Mouse (Mus musculus) intestine, postnatal 0 days (tissue): ENCODE results near the gene E030025P04Rik. TPM values are rescaled to one million over a fixed set of nuclear protein-coding genes. Genes with fewer than 3 reads are reported as not detected.

Experiments
- ATAC-seq: fragments of 200-750 bp; cut with Nextera tagmentation; 2 replicates; pipeline ENCODE4 v1.8.0; 2017; ENCODE audit warnings: mild to moderate bottlenecking, moderate TSS enrichment, moderate library complexity
- H3K27ac ChIP-seq: fragments of 300-500 bp; sonication (generic); 2 replicates; pipeline ENCODE4 v1.5.1; 2014; ENCODE audit warnings: mild to moderate bottlenecking, low read depth, low read length, moderate library complexity
- H3K27me3 ChIP-seq: fragments of 300-500 bp; sonication (generic); replicated peaks from 2 replicates; pipeline ENCODE4 v1.6.1; 2014; ENCODE audit warnings: low read length, mixed read lengths; ENCODE audit not compliant: control insufficient read depth, insufficient read depth
- H3K36me3 ChIP-seq: fragments of 300-500 bp; sonication (generic); 2 replicates; pipeline ENCODE4 v1.6.1; 2014; ENCODE audit warnings: mild to moderate bottlenecking, moderate library complexity; ENCODE audit not compliant: control insufficient read depth, insufficient read depth
- H3K4me1 ChIP-seq: fragments of 300-500 bp; sonication (generic); replicated peaks from 2 replicates; pipeline ENCODE4 v1.6.1; 2014; ENCODE audit warnings: antibody characterized with exemption, low read length, mixed read lengths; ENCODE audit not compliant: control insufficient read depth, insufficient read depth
- H3K4me2 ChIP-seq: fragments of 300-500 bp; sonication (generic); replicated peaks from 2 replicates; pipeline ENCODE4 v1.6.1; 2014; ENCODE audit warnings: low read depth, mild to moderate bottlenecking, moderate library complexity
- H3K4me3 ChIP-seq: fragments of 300-500 bp; sonication (generic); 2 replicates; pipeline ENCODE4 v1.5.1; 2014; ENCODE audit warnings: low read depth, low read length
- H3K9ac ChIP-seq: fragments of 300-500 bp; sonication (generic); 2 replicates; pipeline ENCODE4 v1.6.1; 2014; ENCODE audit warnings: mild to moderate bottlenecking, low read depth, low read length
- H3K9me3 ChIP-seq: fragments of 300-500 bp; sonication (generic); 2 replicates; pipeline ENCODE4 v1.6.1; 2016; ENCODE audit warnings: mixed run types; ENCODE audit not compliant: control insufficient read depth
- CTCF ChIP-seq: sonication (generic); IDR thresholded peaks from 2 replicates; pipeline ENCODE4 v1.5.1; 2016; ENCODE audit warnings: low read depth, mild to moderate bottlenecking, control low read depth, antibody characterized with exemption, moderate library complexity
- WGBS: fragments of 180-500 bp; shearing (Covaris S2); extraction: QIAGEN DNeasy Blood & Tissue Kit; methylation state at CpG from one replicate; pipeline ENCODE4 v1.1.7; 2014; 5-methylcytosine and 5-hydroxymethylcytosine counted together
- polyA plus RNA-seq: library from polyadenylated mRNA; unstranded; fragments of >200 nt; fragmentation: Nextera tagmentation; extraction: Ambion mirVana; gene quantifications from 2 replicates; pipeline ENCODE4 v1.2.1, GENCODE M21; 2015

The E030025P04Rik gene
- not detected in 2 replicates for polyA plus RNA-seq

- Histone ChIP-seq H3K4me3 (no peak within 1 kb of the TSS), H3K36me3 (no peaks in the 10 kb centered on the region), H3K4me2 (no peak within 1 kb of the TSS), H3K27ac (no peak within 1 kb of the TSS), H3K9me3 (no peaks in the 10 kb centered on the region), H3K27me3 (no peaks in the 10 kb centered on the region), H3K9ac (no peak within 1 kb of the TSS), H3K4me1 (peaks cover 13% of the 10 kb centered on the region; the same call in 1 of the 2 replicates)
- WGBS: 22% methylated on average over 4 of the region's 4 CpGs
- TF ChIP-seq CTCF: no peak
- no peak for ATAC-seq
These were observed at the start of gene E030025P04Rik for GRCm38 (mm10) chr11:109144236-109144635. TSS of gene E030025P04Rik (minus strand) at chr11:109144369.

DNA sequence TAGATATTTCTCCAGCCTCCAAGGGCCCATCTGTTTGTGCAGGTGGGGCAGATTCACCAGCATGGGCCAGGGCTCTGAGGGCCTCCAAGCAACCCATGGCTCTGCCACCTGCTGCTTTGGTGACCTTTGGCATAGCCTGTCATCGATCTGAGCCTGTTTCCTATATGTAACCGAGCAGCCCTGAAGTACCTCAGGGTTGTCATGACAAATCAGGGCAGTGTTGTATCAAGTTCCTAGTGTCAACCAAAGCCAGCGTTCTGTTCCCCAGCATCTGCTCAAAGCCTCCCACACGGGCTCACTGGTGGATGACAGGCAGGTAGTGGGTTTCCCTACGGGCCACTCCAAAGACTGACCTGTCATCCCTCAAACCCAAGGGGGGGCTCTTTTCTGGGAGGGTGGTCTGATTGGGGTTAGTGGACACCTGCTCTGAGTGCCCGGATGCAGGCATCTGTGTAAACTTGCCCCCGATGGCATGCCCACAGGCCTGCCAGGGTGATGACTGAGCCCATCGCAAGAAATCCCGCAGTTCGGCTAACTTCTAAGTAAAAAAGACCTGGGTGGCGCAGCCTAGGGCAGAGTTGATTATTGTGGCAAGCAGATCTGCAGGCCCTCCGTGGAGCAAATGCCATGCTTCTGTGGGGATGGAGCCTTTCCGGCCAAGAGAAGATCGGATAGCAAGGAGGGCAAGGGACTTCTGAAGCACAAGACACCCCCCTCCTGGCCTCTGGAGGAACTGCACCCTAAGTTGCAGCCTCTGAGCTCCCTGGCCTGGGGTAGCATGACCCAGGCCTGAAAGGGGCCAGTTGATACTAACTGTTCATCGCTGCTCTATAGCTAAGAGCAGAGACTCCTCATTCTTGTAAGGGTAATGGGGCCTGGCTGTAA is 48.7 kb upstream of the E030025P04Rik start:
- WGBS: 50% methylated on average over 15 of the region's 15 CpGs
- peak; percentile 96 for TF ChIP-seq CTCF
- peak; percentile 56 for ATAC-seq
- Histone ChIP-seq H3K27ac (no peak overlapping the region), H3K4me2 (no peak overlapping the region), H3K9ac (no peak overlapping the region), H3K4me1 (no peaks in the 10 kb centered on the region), H3K4me3 (no peak overlapping the region), H3K27me3 (no peaks in the 10 kb centered on the region), H3K36me3 (no peaks in the 10 kb centered on the region), H3K9me3 (no peaks in the 10 kb centered on the region)

DNA sequence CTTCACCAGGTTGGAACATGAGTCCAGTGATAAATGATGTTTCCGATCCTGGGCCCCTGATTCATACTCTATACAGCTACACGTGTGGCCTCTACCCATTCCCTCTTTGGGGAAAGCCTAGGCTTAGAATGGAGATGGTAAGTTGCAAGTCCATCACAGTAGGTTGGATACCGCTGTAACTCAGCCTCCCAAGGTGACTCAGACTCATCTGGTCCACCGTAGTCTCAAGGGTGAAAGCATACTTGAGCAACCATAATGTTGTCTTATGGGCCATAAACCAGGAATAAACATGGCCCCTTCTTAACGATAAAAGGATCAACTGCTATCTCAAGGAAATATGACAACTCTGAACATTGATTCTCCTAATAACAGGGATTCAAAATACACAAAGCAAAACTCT is 44.1 kb upstream of the E030025P04Rik start:
- peak; percentile 68 for ATAC-seq
- H3K27me3 ChIP-seq: no peaks in the 10 kb centered on the region
- H3K27ac ChIP-seq: no peak overlapping the region
- WGBS: 40% methylated on average over 5 of the region's 5 CpGs
- no peaks in the 10 kb centered on the region for H3K9me3 ChIP-seq
- H3K4me2 ChIP-seq: no peak overlapping the region; the same call in 1 of the 2 replicates
- no peak overlapping the region for H3K4me3 ChIP-seq
- no peaks in the 10 kb centered on the region for H3K36me3 ChIP-seq
- H3K4me1 ChIP-seq: peaks cover 3% of the 10 kb centered on the region; the same call in 1 of the 2 replicates
- TF ChIP-seq CTCF: no peak
- no peak overlapping the region for H3K9ac ChIP-seq

DNA sequence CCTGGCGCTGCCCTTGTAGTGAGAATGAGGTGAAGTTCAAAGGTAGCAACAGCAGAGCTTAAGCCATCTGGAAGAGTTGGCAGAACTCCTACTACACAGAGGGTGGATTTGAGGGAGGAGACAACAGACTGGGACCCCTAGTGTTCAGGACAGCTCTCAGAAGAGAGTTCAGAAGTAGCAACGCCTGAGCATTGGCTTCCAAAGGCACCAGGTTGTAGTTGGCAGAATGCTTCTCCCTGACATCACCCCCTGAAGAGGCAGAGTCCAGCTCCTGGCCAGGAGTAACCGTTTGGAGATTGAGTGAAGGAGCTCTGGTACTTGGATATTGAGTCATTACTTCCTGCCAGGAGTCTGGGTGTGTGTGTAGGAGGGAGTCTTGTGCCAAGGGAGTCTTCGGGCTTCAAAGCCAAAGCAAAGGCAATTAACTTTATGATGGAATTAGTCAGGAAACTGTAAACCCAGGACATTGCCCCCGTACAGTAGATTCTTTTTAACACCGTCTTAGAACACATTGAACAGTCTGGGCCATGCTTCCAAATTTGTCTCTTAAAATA is 43.5 kb upstream of the E030025P04Rik start:
- Histone ChIP-seq H3K27ac (peak overlapping the region; percentile 1; the same call in 1 of the 2 replicates), H3K4me3 (no peak overlapping the region), H3K4me2 (no peak overlapping the region; the same call in 1 of the 2 replicates), H3K27me3 (no peaks in the 10 kb centered on the region), H3K36me3 (no peaks in the 10 kb centered on the region), H3K9ac (no peak overlapping the region), H3K4me1 (peaks cover 3% of the 10 kb centered on the region; the same call in 1 of the 2 replicates), H3K9me3 (no peaks in the 10 kb centered on the region)
- ATAC-seq: peak; percentile 90
- WGBS: 34% methylated on average over 6 of the region's 6 CpGs
- no peak for TF ChIP-seq CTCF

DNA sequence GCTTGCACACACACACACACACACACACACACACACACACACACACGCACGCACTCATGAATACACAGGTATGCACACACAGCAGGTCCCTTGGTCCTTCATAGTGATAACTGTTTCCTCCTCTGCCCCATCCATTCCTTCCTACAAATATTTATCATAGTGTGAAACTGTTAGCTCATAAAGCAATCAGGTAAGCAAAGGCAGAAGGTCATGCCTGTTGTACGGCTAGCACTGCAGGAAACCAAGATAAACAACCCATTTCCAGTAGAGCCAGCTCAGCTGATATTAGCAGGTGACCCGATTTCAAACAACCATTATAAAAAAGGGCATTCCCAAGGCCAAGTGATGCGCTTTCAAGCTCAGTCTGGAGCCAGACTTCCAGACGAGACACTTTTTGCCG is 36.9 kb upstream of the E030025P04Rik start:
- H3K4me1 ChIP-seq: no peaks in the 10 kb centered on the region
- no peaks in the 10 kb centered on the region for H3K9me3 ChIP-seq
- ATAC-seq: peak; percentile 57; the same call in 1 of the 2 replicates
- H3K4me3 ChIP-seq: no peak overlapping the region
- H3K27me3 ChIP-seq: no peaks in the 10 kb centered on the region
- H3K9ac ChIP-seq: no peak overlapping the region
- TF ChIP-seq CTCF: no peak
- 28% methylated on average over 7 of the region's 7 CpGs for WGBS
- no peak overlapping the region for H3K27ac ChIP-seq
- H3K36me3 ChIP-seq: no peaks in the 10 kb centered on the region
- H3K4me2 ChIP-seq: no peak overlapping the region

DNA sequence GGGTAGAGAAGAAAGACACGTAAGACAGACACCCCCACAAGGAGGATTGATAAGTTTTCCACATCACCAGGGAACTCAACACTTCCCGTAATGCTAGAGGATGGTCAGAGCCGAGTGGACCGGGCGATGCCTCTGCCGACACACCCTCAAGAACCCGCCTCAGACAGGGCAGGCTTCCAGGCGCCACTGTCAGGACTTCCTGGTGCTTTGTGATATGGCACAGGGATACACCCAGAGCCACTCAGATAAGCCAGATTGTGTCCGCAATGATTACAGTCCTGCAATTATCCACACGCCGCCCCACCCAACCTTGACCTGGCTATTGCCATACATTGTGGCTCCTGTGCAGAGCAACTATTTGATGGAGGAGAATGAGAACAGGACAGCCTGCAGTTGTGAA is 36.1 kb upstream of the E030025P04Rik start:
- Histone ChIP-seq H3K36me3 (no peaks in the 10 kb centered on the region), H3K27me3 (no peaks in the 10 kb centered on the region), H3K4me3 (no peak overlapping the region), H3K4me2 (peak overlapping the region; percentile 9; the same call in 1 of the 2 replicates), H3K4me1 (no peaks in the 10 kb centered on the region), H3K27ac (no peak overlapping the region), H3K9me3 (no peaks in the 10 kb centered on the region), H3K9ac (no peak overlapping the region)
- no peak for TF ChIP-seq CTCF
- 49% methylated on average over 11 of the region's 11 CpGs for WGBS
- no peak for ATAC-seq
